Mouse (Mus musculus) layer of hippocampus, adult 8-10 months (tissue): ENCODE results near the gene Zfp428. TPM values are rescaled to one million over a fixed set of nuclear protein-coding genes. Genes with fewer than 3 reads are reported as not detected.

ENCODE experiments used
- DNase-seq, 2 experiments: peaks; one replicate each; pipeline ENCODE4 v3.0.0; 2022; ENCODE audit warnings: low spot score in 2 of 2
- total RNA-seq, 4 experiments: library from RNA; stranded (reverse); gene quantifications; 2 replicates each; pipeline ENCODE4 v1.2.4; 2022

The Zfp428 gene
- total RNA-seq: 10 to 100 TPM; 29.7 to 38.9 (median 34.5) TPM

GRCm38 (mm10) chr7:24506838-24507725 is at the start of gene Zfp428:
Gene Zfp428, plus strand, starts transcription at chr7:24507006.
- DNase-seq: peak; percentile 77

DNA sequence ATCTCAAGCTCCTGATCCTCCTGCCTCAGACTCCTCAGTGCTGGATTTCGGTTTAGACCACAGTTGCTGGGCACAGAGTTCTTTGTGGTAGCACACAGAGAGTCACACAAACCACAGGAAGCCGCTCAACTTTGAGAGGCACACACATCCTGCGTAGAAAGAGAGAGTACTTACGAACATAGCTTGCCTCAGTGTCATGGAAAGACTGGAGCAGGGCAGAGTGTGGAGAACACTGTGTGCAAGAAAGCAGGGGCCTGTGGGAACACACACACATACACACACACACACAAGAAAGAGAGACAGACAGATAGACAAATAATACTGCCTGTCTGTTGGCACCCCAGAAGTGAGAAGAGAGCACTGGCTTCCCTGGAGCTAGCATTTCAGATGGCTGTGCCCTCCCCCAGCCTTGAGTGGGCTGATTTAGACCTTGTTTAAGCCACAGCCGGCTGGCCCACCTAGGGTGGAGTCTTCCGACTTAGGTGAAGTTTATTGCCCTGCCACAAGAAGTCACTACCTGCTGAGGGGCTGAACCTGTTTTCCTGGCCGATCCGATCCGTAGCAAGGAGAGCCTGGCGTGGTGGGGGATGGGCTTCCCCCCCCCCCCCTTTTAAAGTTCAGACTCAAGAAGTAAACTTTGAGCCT is 49.0 kb upstream of the Zfp428 start:
- no peak for DNase-seq

DNA sequence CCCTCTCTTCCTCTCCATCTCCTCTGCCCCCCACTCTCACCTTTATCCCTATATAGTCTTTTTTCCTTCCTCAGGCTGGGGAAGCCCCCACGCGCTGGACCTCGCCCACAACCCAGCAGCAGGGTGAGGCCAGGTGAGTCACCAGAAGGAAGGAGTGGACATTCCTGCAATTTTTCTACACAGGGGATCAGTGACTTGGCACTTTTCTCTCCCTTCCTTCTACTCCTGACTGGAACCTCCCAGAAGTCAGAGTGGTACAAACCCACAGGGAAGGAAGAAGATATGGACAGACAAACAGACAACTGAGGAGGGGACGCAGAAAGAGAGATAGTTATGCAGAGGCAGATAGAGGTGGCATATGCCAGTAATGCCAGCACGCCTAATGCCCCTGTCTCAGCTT is 47.4 kb upstream of the Zfp428 start:
- no peak for DNase-seq

DNA sequence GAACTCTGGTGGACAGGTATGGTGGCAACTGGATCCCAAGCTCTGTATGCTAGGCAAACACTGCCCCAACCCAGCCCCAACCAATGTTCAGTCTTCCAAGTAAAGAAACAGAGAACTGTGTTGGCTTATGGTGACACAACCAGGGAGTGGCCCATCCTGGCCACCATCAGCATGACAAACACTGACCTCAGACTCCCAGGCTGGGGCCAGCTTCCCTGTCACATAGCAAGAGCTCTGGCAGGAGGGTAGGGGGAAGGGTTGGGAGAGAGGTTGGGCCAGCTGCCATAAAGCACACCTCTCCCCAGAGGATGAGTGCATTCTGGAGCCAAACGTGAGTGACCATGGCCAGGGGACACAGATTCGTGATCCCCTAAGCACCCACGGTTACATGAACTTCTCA is 47.0 kb upstream of the Zfp428 start:
- no peak for DNase-seq

DNA sequence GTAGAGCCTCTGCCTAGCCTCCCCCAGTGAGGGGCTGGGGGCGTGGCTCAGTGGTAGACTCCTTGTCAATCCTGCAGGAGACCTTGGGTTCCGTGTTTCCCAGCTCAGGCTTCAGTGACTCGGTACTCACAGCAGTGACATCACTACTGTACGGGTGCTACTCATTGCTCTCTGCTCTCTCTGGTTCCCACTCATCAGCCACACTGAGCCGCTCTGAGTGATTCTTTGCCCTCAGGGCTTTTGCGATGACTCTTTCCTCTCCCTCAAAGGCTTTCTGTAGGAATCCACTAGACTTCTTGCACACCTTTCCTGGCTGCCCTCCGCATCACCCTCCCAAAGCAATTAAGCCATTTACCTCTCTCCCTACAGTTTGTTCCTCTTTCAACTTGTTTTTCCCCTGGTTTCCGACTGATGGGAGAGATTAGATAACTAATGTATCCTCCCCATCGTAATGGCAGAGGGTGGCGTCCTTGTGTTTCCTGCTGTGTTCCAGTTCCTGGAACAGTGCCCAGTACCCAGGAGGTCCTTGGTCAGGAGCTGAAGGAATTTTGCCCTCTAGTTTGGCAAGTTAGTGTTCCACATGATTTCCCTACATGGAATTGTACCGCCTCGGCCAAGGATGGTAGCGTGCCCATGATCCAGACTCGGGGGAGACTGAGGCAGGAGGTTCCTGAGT is 45.3 kb upstream of the Zfp428 start:
- no peak for DNase-seq

DNA sequence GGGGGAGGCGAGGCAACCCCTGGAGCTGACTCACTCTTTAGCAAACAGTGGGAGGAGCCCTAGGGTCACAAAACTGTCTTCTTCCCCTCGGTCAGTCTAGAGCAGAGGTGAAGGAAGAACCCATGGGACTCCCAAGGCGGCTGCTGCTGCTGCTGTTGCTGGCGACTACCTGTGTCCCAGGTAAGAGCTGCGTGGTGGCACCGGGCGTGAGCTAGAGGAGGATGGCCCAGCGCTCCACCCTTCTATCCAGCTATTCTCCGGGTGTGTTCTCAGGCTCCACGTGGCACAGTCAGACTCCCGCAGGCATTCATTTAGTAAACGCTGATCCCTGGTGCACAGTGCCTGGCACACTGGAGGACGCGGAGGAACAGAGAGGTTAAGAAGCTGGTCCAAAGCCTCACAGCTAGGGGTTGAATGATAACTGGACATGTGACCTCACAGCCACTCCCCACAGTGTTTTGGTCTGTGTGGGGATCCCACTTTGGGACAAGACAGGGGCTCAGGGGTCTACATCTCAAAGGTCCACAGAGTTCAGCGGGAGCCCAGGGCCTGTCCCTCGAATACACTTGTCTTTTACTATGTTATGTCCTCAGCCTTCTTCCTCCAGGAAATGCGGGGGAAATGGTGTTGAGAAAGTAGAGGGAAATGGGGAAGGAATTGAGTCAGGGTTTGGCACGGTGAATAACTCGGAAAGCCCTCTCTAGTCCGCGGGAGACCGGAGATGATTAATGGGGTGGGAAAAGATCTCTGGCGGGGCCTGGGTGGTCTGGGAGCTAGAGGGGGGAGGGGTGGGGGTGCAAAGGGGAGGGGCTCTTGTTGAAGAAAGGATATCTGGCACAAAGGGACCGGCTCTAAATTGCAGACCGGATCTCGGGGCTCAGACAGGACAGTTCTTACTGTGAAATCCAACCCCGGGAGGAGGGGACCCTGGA is 44.2 kb upstream of the Zfp428 start, which contains the start of gene Plaur:
TSS of gene Plaur (plus strand) at position 97 of the 932 bp plus-strand sequence.
- DNase-seq: no peak

DNA sequence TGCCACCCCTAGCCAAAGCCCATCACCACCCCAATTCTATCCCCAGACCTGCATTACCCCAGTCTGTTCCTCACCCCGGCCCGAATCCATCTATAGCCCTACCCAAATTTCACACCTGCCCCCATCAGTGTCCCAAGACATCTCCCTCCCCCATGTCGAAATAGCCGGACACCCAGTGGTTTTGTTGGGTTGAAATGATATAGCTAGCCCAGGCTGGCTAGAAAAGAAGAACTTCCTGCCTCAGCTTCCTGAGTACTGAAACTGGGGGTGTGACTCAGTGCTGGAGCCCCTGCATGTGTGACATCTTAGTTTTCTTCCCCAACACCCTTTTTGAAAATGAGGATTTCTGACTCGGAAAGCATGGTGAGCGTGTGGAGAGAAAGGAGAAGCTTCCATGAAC is 40.0 kb upstream of the Zfp428 start:
- no peak for DNase-seq

DNA sequence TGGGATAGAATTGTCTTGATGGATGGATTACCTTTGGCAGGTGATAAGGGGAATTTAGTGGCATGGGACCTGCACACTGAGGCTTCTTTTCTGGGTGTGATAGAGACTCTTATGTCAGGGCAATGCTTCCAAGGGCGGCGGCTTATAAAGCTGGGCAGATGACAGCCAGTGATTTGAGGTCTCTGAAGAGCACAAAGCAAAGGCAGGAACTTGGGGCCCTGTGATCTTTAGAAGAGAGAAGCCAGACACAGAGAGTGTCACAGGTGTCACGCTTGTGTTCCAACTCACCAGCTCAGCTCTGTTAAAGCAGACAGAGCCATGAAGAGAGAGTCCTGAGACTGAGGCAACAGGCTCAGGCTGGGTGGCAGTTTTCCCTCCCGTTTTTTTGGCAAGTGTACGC is 38.9 kb upstream of the Zfp428 start:
- no peak for DNase-seq

GRCm38 (mm10) chr7:24469126-24469525 is 37.7 kb upstream of the Zfp428 start:
- no peak for DNase-seq

DNA sequence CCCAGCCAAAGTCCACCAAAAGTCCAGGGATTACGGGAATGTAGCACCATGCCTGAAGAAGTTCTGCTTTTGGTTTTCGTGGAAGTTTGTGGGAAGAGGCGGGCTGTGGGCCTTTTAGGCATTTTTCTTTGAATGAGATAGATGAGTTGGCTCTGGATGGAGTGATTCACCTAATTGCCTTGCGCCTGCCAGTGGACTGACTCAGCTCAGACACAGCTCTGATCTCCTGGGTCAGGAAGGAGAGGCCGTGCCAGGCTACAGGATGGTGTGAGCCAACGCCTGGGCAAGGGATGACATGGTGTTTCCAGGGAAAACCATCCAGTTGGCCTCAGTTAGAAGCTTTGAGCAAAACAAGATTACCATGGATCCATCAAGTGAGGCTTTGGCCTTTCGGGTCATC is 36.5 kb upstream of the Zfp428 start:
- DNase-seq: no peak

DNA sequence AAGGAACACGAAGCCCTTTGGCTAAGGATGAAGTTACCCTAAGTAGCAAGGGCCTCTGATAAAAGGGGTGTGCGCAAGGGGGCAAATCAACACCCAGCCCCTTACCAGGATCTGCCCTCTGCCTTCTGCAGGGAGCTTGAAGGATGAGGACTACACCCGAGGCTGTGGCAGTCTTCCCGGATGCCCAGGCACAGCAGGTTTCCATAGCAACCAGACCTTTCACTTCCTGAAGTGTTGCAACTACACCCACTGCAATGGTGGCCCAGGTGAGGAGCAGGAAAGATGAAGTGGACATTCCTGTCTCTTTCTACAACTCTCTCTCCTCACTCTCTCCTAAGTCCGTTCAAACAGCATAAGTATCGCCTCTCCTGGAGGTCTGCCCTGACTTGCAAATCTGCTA is 34.4 kb upstream of the Zfp428 start:
- DNase-seq: no peak

GRCm38 (mm10) chr7:24472937-24473336 is 33.9 kb upstream of the Zfp428 start:
- DNase-seq: no peak

GRCm38 (mm10) chr7:24473913-24474529 is 32.8 kb upstream of the Zfp428 start:
- DNase-seq: peak; percentile 59 to 72

- DNase-seq: peak; percentile 69 to 74
Measured at GRCm38 (mm10) chr7:24474811-24475506, 31.8 kb upstream of the Zfp428 start.

DNA sequence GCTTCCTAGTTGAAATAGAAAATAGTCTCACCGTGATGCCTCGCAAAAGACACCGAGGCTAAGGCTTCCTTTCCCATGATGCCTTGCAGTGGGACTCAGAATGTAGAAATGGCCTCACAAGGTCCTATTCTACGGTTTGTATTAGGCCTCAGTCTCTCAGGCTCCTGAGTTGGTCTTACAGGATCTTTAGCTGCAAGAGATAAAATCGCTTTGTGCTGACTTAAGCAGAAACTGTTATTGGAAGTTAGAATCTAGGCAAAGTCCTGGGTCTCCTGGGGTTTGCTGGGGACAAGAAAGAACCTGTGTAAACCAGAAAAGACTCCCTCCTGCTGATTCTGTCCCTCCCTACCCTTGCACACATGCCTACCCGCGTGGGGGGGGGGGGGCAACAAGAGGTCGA is 30.5 kb upstream of the Zfp428 start:
- DNase-seq: no peak

DNA sequence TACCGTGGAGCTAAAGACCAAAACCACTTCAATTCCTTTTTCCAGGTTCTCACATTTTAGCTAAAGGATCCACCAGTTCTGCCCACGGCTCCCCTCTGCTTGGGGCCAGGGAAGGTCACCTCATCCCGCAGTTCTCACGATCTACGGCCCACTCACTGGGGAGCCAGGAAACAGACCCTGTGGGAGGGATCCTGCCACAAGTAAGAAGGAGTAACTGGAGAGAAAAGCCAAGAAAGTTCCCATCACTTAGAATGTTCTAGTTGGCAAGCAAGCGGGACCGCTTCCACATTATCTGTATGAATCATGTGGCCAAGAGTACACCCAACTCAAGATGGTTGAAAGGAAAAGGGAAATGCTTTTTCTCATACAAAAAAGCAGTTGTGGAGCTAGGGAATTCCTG is 29.9 kb upstream of the Zfp428 start:
- no peak for DNase-seq

DNA sequence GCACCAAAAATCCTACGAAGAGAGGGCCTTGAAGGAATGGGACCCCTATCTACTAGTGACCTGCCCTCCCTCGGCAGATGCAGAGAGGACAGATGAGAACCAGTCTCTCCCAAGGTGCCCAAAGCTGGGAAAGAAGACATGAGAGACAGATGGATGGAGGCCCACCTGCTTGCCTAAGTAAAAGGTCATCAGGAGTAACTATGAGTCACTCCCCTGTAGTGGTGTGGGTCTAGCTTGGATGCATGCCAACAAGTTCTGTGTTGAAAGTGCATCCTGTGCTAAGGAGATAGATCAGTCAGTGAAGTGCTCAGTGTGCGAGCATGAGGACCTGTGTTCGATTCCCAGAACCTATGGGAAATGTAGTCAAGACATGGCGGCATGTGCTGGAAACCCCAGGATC is 27.9 kb upstream of the Zfp428 start:
- DNase-seq: no peak

DNA sequence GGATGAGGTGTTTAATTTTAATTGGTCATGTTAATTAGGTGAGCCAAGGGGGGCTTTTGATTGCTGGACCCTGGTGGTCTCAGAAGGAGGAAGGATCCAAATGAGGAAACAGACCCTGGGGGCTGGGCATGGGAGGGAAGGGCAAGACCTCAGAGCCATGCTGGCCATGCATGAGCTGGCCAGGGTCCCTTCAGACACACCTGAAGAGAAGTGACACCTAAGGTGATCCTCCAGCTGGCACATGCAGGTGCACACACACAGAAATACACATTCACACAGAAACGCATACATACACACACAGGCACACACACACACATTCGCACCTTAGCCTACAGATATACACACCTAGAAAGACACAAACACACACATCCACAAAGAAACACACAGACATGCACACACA is 27.1 kb upstream of the Zfp428 start:
- DNase-seq: no peak

DNA sequence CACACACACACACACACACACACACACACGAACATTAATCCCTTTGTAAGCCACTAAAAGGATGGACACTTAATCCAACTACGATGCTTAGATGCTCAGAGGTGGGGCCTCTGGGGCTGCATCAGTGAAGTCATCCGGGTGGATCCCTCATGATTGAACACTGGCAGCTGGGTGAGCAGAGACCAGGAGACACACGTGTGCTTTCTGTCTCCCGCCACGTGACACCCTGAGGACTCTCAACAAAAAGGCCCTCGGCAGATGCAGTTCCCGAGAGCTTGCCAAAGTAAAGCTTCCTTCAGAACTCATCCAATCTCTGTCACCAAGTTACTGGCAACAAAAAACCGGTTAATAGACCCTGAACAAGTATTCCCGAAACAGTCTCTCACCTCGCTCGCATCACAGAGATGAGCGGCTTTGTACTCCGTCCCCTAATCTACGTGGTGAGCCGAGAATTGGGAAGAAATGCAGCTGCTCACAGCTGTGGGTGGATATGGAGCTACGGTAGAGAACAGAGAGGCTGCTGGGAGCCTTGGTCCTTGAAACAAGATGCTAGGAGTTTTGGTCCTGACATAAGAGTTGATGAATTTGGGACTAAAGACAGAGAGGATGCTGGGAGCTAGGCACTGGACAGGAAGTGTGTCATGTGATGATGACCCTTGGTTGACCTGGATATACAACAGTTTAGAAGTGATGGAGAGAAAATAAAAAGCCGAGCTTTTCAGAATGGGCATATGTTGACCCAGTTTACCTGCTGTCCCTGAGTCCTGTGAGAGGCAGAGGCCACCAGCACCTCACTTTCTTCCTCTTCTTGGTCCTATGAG is 26.5 kb upstream of the Zfp428 start:
- peak in 1 of 2 experiments; percentile 44 for DNase-seq
